Mouse (Mus musculus) skeletal muscle tissue, adult 2 months (tissue): ENCODE results near the gene Gm14525.
"Not testable (repeated sequence)": the region's sequence is repeated elsewhere in the genome, so short reads cannot be mapped to it uniquely, and the experiment has no call there.

Source experiments
- DNase-seq: peaks from one replicate; pipeline ENCODE4 v3.0.0-alpha.2; 2012; ENCODE audit warnings: low read depth, low spot score

The Gm14525 gene

DNA sequence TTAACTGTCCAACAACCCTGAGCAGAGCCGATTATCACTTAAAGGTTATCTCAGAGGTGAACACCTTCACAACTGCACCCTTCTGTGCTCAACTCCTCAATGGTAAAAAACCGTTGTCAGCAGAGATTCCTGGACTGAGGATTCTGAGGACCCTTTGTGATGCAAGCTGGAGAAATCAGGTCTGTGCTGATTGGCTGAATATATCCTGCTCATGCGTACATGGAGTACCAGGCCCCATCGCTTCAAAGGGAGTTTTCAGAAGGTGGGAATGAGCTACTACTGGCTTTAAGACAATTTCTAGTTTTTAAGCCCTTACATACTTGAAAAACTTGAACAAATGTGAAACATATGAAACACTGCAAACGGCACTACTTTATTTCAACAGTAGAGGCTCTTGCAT lies at the start of gene Gm14525:
Gene Gm14525, minus strand, starts transcription at position 101 of the 400 bp plus-strand sequence.
- not testable (repeated sequence) for DNase-seq
